In genomic region chr6:115065411-115066241, GRCm38 (mm10) we compare ENCODE assay signal across 8 mouse cellular contexts. TPM values are rescaled to one million over a fixed set of nuclear protein-coding genes. Genes with fewer than 3 reads are reported as not detected.
DNase-seq lines count a peak whose midpoint lies in the region; ATAC-seq lines count a peak whose summit lies in the region.

No protein-coding gene starts in this region.

- H3K27ac ChIP-seq in midbrain, embryonic 10.5 days (replicated peaks): no peak overlapping the region
- no peak overlapping the region for H3K27ac ChIP-seq in midbrain, embryonic 15.5 days
- no peak overlapping the region for H3K27ac ChIP-seq in limb, embryonic 11.5 days (replicated peaks; ENCODE audit: low read depth, low read length)

- 49% methylated on average over 13 of the region's 13 CpGs for WGBS in midbrain, embryonic 10.5 days
- 49% methylated on average over 13 of the region's 13 CpGs for WGBS in midbrain, embryonic 15.5 days
- 48% methylated on average over 13 of the region's 13 CpGs for WGBS in limb, embryonic 11.5 days

- H3K9me3 ChIP-seq in midbrain, embryonic 10.5 days (replicated peaks): no peaks in the 10 kb centered on the region
- H3K9me3 ChIP-seq in midbrain, embryonic 15.5 days: no peaks in the 10 kb centered on the region
- H3K9me3 ChIP-seq in limb, embryonic 11.5 days (ENCODE audit: control insufficient read depth, low read length): no peaks in the 10 kb centered on the region

- H3K27me3 ChIP-seq in midbrain, embryonic 10.5 days (ENCODE audit: low read depth, poor library complexity, severe bottlenecking): no peaks in the 10 kb centered on the region
- no peaks in the 10 kb centered on the region for H3K27me3 ChIP-seq in midbrain, embryonic 15.5 days (replicated peaks)
- no peaks in the 10 kb centered on the region for H3K27me3 ChIP-seq in limb, embryonic 11.5 days (ENCODE audit: control insufficient read depth, insufficient read depth, low read length)

- no peak overlapping the region for H3K9ac ChIP-seq in midbrain, embryonic 15.5 days
- H3K9ac ChIP-seq in limb, embryonic 11.5 days (ENCODE audit: low read length): no peak overlapping the region

- H3K4me3 ChIP-seq in midbrain, embryonic 10.5 days: no peak overlapping the region
- H3K4me3 ChIP-seq in midbrain, embryonic 15.5 days: no peak overlapping the region
- no peak overlapping the region for H3K4me3 ChIP-seq in limb, embryonic 11.5 days (ENCODE audit: low read depth, low read length)

- no peak for ATAC-seq in midbrain, embryonic 15.5 days (replicated peaks)
- peak; percentile 91 for ATAC-seq in granulocyte monocyte progenitor cell, adult 5-6 weeks (replicated peaks; ENCODE audit: poor library complexity, severe bottlenecking)
- ATAC-seq in limb, embryonic 11.5 days (ENCODE audit: insufficient number of reproducible peaks, low FRiP score, low TSS enrichment, low read depth): no peak

- H3K4me2 ChIP-seq in midbrain, embryonic 15.5 days: no peak overlapping the region
- no peak overlapping the region for H3K4me2 ChIP-seq in limb, embryonic 11.5 days (ENCODE audit: low read depth, severe bottlenecking)

- DNase-seq in midbrain, embryonic 10.5 days (ENCODE audit: low spot score): peak; percentile 56
- DNase-seq in R1 (ENCODE audit: low read depth, low spot score): peak; percentile 82
- DNase-seq in cerebellum, adult 9-10 months: peak; percentile 70
- peak; percentile 68 for DNase-seq in limb, embryonic 11.5 days (ENCODE audit: low spot score)
- DNase-seq in retina, postnatal 1 day: peak; percentile 70
- DNase-seq in thymus, postnatal 36 days: peak; percentile 60 to 63

- H3K4me1 ChIP-seq in midbrain, embryonic 10.5 days: peaks cover 2% of the 10 kb centered on the region; the same call in 1 of the 2 replicates
- H3K4me1 ChIP-seq in midbrain, embryonic 15.5 days: no peaks in the 10 kb centered on the region
- no peaks in the 10 kb centered on the region for H3K4me1 ChIP-seq in limb, embryonic 11.5 days (ENCODE audit: control insufficient read depth, insufficient read depth, low read length)

- H3K36me3 ChIP-seq in midbrain, embryonic 10.5 days: no peaks in the 10 kb centered on the region
- no peaks in the 10 kb centered on the region for H3K36me3 ChIP-seq in midbrain, embryonic 15.5 days (replicated peaks)
- H3K36me3 ChIP-seq in limb, embryonic 11.5 days (ENCODE audit: control insufficient read depth, insufficient read depth, low read length): no peaks in the 10 kb centered on the region

RNA-seq across cellular contexts. Expression of gene Tamm41, which starts 27.9 kb away (rescaled TPM):
- 85.6 and 100 TPM in 2 replicates for polyA plus RNA-seq in midbrain, embryonic 10.5 days (2016; fragmentation: Nextera tagmentation; extraction: Ambion mirVana)
- polyA plus RNA-seq in midbrain, embryonic 15.5 days (2015; fragmentation: Nextera tagmentation; extraction: Ambion mirVana): 51.0 and 53.7 TPM in 2 replicates
- 47.8 and 51.7 TPM in 2 replicates for total RNA-seq in granulocyte monocyte progenitor cell, adult 5-6 weeks (2014; fragmentation: Nextera tagmentation)
- 48.6 and 82.4 TPM in 2 replicates for total RNA-seq in granulocyte monocyte progenitor cell, adult 5-6 weeks (2017)
- 91.1 and 94.2 TPM in 2 replicates for polyA plus RNA-seq in limb, embryonic 11.5 days (2014; fragmentation: Nextera tagmentation; extraction: Ambion mirVana)
